Mouse (Mus musculus) kidney, adult 2 months (tissue): ENCODE data around the gene Nos1.

Experiments
- CTCF ChIP-seq: fragments of 200-500 bp; conservative IDR thresholded peaks from 2 replicates; pipeline ENCODE4 v1.5.1; 2011; ENCODE audit warnings: low read depth, mild to moderate bottlenecking, control low read depth, low read length, moderate library complexity, mixed read lengths; ENCODE audit not compliant: insufficient read depth, insufficient read length
- POLR2A ChIP-seq: fragments of 200-500 bp; IDR thresholded peaks from one replicate; pipeline ENCODE4 v1.6.1; 2011; ENCODE audit warnings: low read depth, low read length, control low read depth

DNA sequence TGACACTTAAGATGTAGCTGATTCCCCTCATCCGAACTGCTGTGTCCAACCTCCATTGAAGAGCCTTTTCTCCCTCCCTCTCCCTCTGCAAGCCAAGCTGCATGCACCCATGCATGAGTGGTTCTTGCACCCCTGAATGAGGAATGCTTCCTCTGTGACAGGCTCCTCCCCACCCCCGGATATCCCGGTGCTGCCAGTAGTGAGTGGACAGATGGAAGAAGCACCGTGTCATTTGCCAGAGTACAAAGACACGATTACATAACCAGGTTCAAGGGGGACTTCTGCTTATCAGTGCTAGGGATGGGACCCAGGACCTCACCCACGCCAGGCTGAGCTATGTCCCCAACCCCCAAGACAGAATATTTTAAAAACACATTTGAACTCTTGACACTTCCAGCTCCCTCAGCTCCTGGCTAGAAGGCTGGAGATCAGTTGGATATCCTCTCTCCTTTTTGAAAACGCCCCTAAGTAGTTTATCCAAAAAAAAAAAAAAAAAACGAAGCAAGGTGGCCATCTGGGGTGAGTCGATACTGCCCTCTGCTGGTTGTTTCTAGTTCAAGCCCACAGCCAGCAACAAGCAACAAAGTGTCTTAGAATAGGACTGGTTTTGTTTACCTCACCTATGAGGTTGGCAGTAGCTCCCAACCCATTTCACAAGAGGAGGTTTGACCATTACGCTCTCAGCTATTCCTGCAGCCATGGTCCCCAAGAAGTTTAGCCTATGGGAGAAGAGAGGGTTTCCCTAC, 175.0 kb downstream of the Nos1 start:
- peak; percentile 69 for TF ChIP-seq CTCF
- TF ChIP-seq POLR2A, result no peak
